Mouse (Mus musculus) neural tube, embryonic 11.5 days (tissue): ENCODE data around the gene Fbxl14. TPM values are rescaled to one million over a fixed set of nuclear protein-coding genes. Genes with fewer than 3 reads are reported as not detected.

Source experiments
- ATAC-seq: fragments of 200-750 bp; cut with Nextera tagmentation; 2 replicates; pipeline ENCODE4 v1.8.0; 2017; ENCODE audit warnings: moderate number of reproducible peaks, mild to moderate bottlenecking, moderate TSS enrichment, moderate library complexity; ENCODE audit not compliant: insufficient read depth, low FRiP score, low TSS enrichment
- DNase-seq: peaks from one replicate; pipeline ENCODE4 v3.0.0-alpha.2; 2015; ENCODE audit warnings: low spot score
- H3K27ac ChIP-seq: fragments of 300-500 bp; sonication (generic); 2 replicates; pipeline ENCODE4 v1.5.1; 2014; ENCODE audit warnings: low read depth, mild to moderate bottlenecking, low read length
- H3K27me3 ChIP-seq: fragments of 300-500 bp; sonication (generic); 2 replicates; pipeline ENCODE4 v1.6.1; 2014; ENCODE audit warnings: mild to moderate bottlenecking, low read length, mixed read lengths; ENCODE audit not compliant: control insufficient read depth, insufficient read depth
- H3K36me3 ChIP-seq: fragments of 300-500 bp; sonication (generic); 2 replicates; pipeline ENCODE4 v1.6.1; 2014; ENCODE audit warnings: mild to moderate bottlenecking, low read length, moderate library complexity, mixed read lengths; ENCODE audit not compliant: control insufficient read depth, insufficient read depth
- H3K4me1 ChIP-seq: fragments of 300-500 bp; sonication (generic); 2 replicates; pipeline ENCODE4 v1.6.1; 2014; ENCODE audit warnings: low read length, mixed read lengths; ENCODE audit not compliant: control insufficient read depth, insufficient read depth
- H3K4me2 ChIP-seq: fragments of 300-500 bp; sonication (generic); 2 replicates; pipeline ENCODE4 v1.6.1; 2014; ENCODE audit warnings: low read depth, mild to moderate bottlenecking, moderate library complexity
- H3K4me3 ChIP-seq: fragments of 300-500 bp; sonication (generic); 2 replicates; pipeline ENCODE4 v1.5.1; 2014; ENCODE audit warnings: low read depth, low read length
- H3K9ac ChIP-seq: fragments of 300-500 bp; sonication (generic); 2 replicates; pipeline ENCODE4 v1.6.1; 2014; ENCODE audit warnings: mild to moderate bottlenecking, low read length
- H3K9me3 ChIP-seq: fragments of 300-500 bp; sonication (generic); 2 replicates; pipeline ENCODE4 v1.6.1; 2016; ENCODE audit warnings: low read length; ENCODE audit not compliant: control insufficient read depth
- WGBS: fragments of 180-500 bp; shearing (Covaris S2); extraction: QIAGEN DNeasy Blood & Tissue Kit; methylation state at CpG from one replicate; pipeline ENCODE4 v1.1.7; 2014; 5-methylcytosine and 5-hydroxymethylcytosine counted together
- polyA plus RNA-seq: library from polyadenylated mRNA; unstranded; fragments of >200 nt; fragmentation: Nextera tagmentation; extraction: Ambion mirVana; gene quantifications from 2 replicates; pipeline ENCODE4 v1.2.1, GENCODE M21; 2014

The Fbxl14 gene
- polyA plus RNA-seq, 1 experiment from 2014 or later, result 7.2 TPM

DNA sequence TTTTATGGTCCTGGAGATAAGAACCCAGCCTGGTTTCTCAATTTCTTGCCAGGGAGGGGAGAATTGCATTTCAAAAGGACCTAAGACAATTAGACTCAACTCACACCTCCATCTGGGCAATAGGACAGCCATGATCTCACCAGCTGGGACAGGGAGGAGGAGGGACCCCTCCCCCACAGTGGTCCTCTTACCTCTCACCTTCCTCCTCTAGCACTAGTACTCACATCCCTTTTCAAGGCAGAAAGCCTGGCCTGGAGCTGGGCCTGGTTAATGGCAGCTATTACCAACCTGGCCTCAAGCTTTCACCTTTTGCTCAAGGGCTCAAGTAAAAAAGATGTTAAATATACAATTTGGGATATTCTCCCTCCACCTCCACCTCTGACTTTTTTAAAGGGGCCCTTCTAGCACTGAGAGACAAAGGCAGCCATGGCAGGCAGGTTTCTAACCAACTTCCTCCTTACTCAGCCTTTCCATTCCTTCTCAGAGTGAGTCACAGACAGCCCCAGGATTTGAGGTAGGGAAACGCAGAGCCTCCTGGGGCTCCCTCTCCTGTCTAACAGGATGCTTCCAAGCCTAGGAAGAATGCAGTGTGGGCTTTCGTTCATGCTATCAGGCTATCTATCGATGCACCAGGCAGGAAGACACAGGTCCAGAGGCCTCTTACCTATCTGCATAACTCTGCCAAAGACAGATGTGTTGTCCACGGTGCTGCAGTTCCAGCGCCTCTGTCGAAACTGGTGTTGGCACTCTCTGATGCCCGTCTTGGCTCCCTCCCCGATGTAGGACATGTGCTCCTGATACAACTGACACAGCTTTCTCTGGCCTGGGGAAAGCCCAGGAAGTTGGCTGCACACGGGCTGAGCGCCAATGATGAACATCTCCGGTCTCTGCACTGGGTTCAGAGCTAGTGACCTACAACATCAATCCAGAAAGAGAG lies 33.5 kb upstream of the Fbxl14 start:
- Histone ChIP-seq H3K4me2 (no peak overlapping the region), H3K36me3 (no peaks in the 10 kb centered on the region), H3K27ac (no peak overlapping the region), H3K4me1 (peaks cover 3% of the 10 kb centered on the region; the same call in 1 of the 2 replicates), H3K4me3 (no peak overlapping the region), H3K27me3 (no peaks in the 10 kb centered on the region), H3K9ac (no peak overlapping the region), H3K9me3 (no peaks in the 10 kb centered on the region)
- ATAC-seq (no peak), DNase-seq (no peak)
- 69% methylated on average over 11 of the region's 11 CpGs for WGBS

DNA sequence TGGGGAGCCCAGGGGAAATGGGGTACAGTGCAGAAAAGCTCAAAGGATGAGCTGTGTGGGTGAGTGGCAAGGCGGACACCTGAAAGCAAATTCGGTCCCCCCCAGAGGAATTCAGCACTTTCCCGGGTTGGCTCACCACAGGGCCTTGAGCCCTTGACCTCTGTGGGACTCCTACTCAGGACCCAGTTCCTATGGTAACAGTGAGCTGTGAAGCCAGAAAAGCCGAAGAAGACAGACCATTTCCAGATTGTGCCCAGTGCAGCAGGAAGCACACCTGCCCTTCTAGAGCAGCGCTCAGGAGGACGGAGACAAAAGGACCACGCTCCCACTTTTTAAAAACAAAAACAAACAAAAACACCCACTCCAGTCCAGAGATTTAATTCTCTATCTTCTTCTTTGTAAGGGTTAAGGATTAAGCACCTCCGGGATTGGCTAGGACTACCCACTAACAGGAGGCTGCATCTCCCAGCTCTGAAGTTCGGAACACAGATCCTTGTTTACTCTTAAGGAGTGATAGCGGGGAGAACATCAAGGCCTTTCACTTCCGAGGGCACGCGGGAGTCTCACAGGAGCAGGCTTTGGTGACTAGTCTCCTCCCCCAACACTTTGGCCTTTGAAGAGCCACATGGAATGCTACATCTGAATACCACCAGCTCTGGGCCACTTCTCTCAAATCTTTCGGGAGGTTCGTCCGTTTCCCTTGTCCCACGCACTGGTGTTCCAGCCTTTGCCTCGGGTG lies 31.0 kb upstream of the Fbxl14 start:
- Histone ChIP-seq H3K27me3 (no peaks in the 10 kb centered on the region), H3K9me3 (no peaks in the 10 kb centered on the region), H3K4me1 (peaks cover 10% of the 10 kb centered on the region), H3K27ac (no peak overlapping the region), H3K9ac (peak overlapping the region; percentile 47), H3K36me3 (no peaks in the 10 kb centered on the region), H3K4me3 (peak overlapping the region; percentile 23), H3K4me2 (peak overlapping the region; percentile 49)
- WGBS, result 5% methylated on average over 18 of the region's 18 CpGs
- peak; percentile 38 for DNase-seq
- ATAC-seq, result no peak

DNA sequence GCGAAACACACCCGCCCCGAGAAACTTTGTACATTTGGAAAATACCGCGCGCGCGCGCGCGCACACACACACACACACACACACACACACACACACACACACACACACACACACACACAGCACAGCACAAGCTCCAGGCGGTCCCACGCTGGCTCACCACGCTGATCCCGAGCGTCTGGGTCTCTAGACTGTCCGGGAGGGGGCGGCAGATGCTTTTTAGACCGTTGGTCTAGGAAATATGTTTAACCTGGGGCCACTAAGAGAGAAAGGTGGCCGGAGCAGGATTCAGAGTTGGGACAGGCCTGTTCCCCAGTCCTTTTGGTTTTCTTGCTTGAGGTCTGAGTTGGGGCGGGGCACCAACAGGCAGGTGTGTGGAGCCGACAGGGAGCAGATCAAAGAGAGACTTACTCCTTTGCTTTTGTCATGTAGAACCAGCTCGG lies 30.4 kb upstream of the Fbxl14 start:
- Histone ChIP-seq H3K4me3 (peak overlapping the region; percentile 23), H3K36me3 (no peaks in the 10 kb centered on the region), H3K9me3 (no peaks in the 10 kb centered on the region), H3K27me3 (no peaks in the 10 kb centered on the region), H3K4me1 (peaks cover 10% of the 10 kb centered on the region), H3K27ac (no peak overlapping the region), H3K9ac (peak overlapping the region; percentile 47), H3K4me2 (peak overlapping the region; percentile 49)
- DNase-seq (peak; percentile 67), ATAC-seq (no peak)
- WGBS, result 3% methylated on average over 23 of the region's 23 CpGs

DNA sequence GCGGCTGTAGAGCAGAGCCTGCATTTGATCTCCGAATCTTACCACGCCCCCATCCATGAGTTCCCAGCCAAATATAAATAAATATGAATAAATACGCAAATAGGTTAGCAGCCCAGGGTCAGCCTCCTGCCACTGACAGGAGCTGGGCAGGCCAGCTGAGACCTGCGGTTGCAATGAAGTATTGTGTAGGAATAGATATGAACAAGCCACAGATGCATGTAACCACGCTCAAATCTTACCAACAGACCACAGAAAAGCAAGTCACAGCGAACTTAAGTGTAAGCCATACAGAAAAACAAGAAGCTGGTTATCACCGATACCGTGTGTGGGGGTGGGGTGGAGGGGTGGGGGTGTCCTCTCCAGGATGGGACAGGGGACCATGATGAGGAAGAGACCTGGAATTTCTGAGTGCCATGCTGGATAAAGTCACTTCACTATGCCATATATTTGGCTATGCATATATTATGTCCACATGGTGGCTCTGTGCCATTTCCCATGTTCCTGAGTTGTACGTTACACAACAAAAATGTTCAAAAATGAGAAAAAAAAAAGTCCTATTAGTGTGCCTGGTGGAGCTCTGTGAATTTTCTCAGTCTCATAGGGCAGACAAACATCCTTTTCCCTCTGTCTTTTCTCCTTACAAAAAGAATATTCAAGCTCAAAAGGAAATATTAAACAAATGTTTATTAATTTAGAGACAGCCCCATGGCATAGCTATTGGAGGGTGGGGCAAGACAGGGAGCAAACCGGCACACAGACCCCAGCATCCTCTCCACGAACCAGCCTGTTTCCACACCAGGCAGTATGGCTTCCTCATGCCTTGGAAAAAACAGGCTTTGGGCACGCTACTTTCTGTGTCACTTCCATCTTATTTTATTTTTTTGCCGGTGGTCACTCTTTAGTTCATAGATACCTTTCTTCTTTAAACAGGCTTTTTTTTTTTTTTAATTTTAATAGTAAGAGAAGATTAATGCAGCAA lies 28.2 kb upstream of the Fbxl14 start:
- no peak for ATAC-seq

DNA sequence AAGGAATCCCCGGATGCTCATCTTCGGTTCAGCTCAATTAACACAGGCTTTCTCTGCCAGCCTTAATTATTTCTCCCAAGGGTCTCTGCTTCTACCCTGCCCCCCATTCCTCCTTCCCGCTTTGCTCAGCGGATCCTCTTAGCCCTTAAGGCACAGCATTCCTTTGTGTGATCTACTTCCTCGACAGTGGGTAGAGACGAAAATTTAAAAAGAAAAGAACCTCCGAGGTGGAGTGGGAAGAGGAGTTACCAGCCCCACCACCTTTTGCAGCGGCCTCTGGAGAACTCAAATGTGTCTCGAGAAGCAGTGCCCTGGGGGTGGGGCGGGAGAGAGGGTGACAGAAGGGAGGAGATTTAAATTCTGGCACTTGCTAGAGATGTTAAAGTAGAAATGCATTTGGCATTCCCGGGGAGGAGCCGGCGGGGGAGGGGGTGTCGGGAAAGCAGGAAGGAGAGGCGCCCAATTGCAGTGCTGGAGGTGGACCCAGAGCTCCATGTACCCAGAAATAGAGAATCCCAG lies 27.4 kb upstream of the Fbxl14 start:
- Histone ChIP-seq H3K4me2 (peak overlapping the region; percentile 61), H3K4me3 (peak overlapping the region; percentile 23), H3K36me3 (no peaks in the 10 kb centered on the region), H3K27me3 (no peaks in the 10 kb centered on the region), H3K4me1 (peaks cover 10% of the 10 kb centered on the region), H3K27ac (peak overlapping the region; percentile 61), H3K9ac (peak overlapping the region; percentile 60), H3K9me3 (no peaks in the 10 kb centered on the region)
- DNase-seq, result peak; percentile 60
- WGBS, result under 1% methylated on average over 15 of the region's 15 CpGs
- peak; percentile 24; the same call in 1 of the 2 replicates for ATAC-seq

More for the DNA sequence above, 28.2 kb upstream of the Fbxl14 start:
- Histone ChIP-seq H3K9me3 (no peaks in the 10 kb centered on the region), H3K27ac (no peak overlapping the region), H3K4me2 (peak overlapping the region; percentile 61), H3K4me1 (peaks cover 10% of the 10 kb centered on the region), H3K36me3 (no peaks in the 10 kb centered on the region), H3K9ac (no peak overlapping the region), H3K27me3 (no peaks in the 10 kb centered on the region), H3K4me3 (no peak overlapping the region)
- 38% methylated on average over 14 of the region's 14 CpGs for WGBS
- no peak for DNase-seq

DNA sequence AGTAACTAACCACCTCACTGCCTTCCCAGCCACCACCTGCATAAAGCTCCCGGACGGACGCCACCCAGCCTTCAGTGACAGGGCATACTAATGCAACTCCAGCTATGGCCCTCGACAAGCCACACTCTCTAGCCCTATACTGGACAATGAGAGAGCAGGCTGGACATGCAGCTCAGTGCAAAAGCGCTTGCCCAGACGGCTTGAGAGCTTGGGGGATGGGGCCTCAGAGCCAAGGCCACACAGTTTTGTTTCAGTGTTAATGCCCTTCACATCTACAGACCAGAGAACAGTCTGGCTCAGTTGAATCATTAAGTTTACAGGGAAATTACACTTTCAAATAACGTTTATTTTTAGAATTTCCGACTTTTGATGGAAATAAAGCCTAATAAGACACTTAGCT lies 21.3 kb upstream of the Fbxl14 start:
- H3K27me3 ChIP-seq, result no peaks in the 10 kb centered on the region
- ATAC-seq, result no peak
- no peak overlapping the region for H3K27ac ChIP-seq
- 72% methylated on average over 8 of the region's 8 CpGs for WGBS
- no peaks in the 10 kb centered on the region for H3K9me3 ChIP-seq
- no peak overlapping the region for H3K9ac ChIP-seq
- no peak overlapping the region for H3K4me2 ChIP-seq
- no peak for DNase-seq
- H3K4me1 ChIP-seq, result no peaks in the 10 kb centered on the region
- no peaks in the 10 kb centered on the region for H3K36me3 ChIP-seq
- no peak overlapping the region for H3K4me3 ChIP-seq

DNA sequence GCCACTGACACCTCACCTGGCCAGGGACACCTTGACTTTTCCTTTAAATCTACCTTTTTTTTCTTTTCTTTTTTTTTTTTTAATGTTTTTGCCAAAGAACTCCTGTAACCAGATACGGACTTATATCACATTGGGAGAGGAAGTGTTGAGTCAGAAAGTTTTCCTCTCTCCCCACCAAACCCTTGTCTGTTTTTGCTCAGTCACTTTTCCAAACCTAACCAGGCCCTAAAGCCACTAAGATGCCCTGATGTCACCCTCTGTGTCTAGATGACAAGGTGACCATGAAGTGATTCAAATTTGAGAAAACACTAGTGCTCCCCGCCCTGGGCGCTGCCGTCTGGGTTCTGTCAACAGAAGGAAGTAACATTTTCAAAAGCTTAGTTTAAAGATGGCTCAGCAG lies 20.4 kb upstream of the Fbxl14 start:
- ATAC-seq (no peak), DNase-seq (no peak)
- Histone ChIP-seq H3K27ac (no peak overlapping the region), H3K9ac (no peak overlapping the region), H3K4me3 (no peak overlapping the region), H3K4me1 (no peaks in the 10 kb centered on the region), H3K36me3 (no peaks in the 10 kb centered on the region), H3K27me3 (no peaks in the 10 kb centered on the region), H3K4me2 (no peak overlapping the region), H3K9me3 (no peaks in the 10 kb centered on the region)
- WGBS, result 81% methylated on average over 4 of the region's 4 CpGs

DNA sequence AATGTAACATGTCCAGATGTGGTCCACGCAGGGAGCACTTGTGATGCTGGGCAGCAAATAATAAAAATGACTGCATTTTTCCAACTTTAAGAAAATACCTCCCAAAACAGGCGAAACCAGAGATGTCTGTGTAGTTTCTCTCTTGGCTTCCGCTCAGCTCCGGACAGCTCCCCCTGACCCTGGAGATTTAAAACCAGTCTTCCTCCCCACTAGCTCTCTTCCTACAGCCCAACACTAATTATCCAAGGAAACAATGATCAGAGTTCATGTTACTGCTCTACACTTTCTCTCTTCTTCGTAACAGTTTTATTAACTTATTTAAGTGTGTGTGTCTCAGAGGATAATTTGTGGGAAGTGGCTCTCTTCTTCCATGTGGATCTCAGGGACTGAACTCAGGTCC lies 19.1 kb upstream of the Fbxl14 start:
- WGBS, result 87% methylated on average over 5 of the region's 5 CpGs
- no peak overlapping the region for H3K27ac ChIP-seq

More for the DNA sequence above, 19.1 kb upstream of the Fbxl14 start:
- no peaks in the 10 kb centered on the region for H3K36me3 ChIP-seq
- ATAC-seq, result no peak
- no peak overlapping the region for H3K4me3 ChIP-seq
- H3K27me3 ChIP-seq, result no peaks in the 10 kb centered on the region
- H3K4me2 ChIP-seq, result no peak overlapping the region
- H3K9ac ChIP-seq, result no peak overlapping the region
- H3K9me3 ChIP-seq, result no peaks in the 10 kb centered on the region
- H3K4me1 ChIP-seq, result no peaks in the 10 kb centered on the region
- DNase-seq, result no peak
